ENCODE assay signal across 22 mouse cellular contexts in genomic region chr7:28575597-28575996, GRCm38 (mm10). TPM values are rescaled to one million over a fixed set of nuclear protein-coding genes. Genes with fewer than 3 reads are reported as not detected.
DNase-seq lines count a peak whose midpoint lies in the region; ATAC-seq and TF ChIP-seq lines count a peak whose summit lies in the region.
"Had no signal": no experiment of that assay in that cellular context is flagged by ENCODE, and none has a peak within 500 bp of the region (broad histone marks: within the 10 kb centered on the region; RNA-seq: fewer than 3 reads in every experiment).

No protein-coding gene starts in this region.

- no peak overlapping the region for H3K4me2 ChIP-seq in lung, embryonic 15.5 days
- peak overlapping the region; percentile 55 for H3K4me2 ChIP-seq in liver, embryonic 13.5 days
- no peak overlapping the region for H3K4me2 ChIP-seq in stomach, embryonic 15.5 days
- H3K4me2 ChIP-seq in forebrain, postnatal 0 days (ENCODE audit: low read depth): no peak overlapping the region
- H3K4me2 ChIP-seq: hindbrain, embryonic 14.5 days had no signal

- peaks cover 90% of the 10 kb centered on the region for H3K4me1 ChIP-seq in lung, embryonic 15.5 days
- H3K4me1 ChIP-seq in liver, embryonic 13.5 days (replicated peaks): peaks cover 100% of the 10 kb centered on the region
- peaks cover 81% of the 10 kb centered on the region for H3K4me1 ChIP-seq in stomach, embryonic 15.5 days
- H3K4me1 ChIP-seq in midbrain, embryonic 10.5 days: peaks cover 19% of the 10 kb centered on the region; the same call in 1 of the 2 replicates
- H3K4me1 ChIP-seq in forebrain, postnatal 0 days (ENCODE audit: insufficient read depth): no peaks in the 10 kb centered on the region

- 0 out of 2 replicates have a peak, but pooled peaks cover 6% of the 10 kb centered on the region for H3K36me3 ChIP-seq in lung, embryonic 15.5 days
- peaks cover 7% of the 10 kb centered on the region for H3K36me3 ChIP-seq in liver, embryonic 13.5 days
- H3K36me3 ChIP-seq in stomach, embryonic 15.5 days: no peaks in the 10 kb centered on the region
- peaks cover 3% of the 10 kb centered on the region for H3K36me3 ChIP-seq in midbrain, embryonic 10.5 days
- no peaks in the 10 kb centered on the region for H3K36me3 ChIP-seq in forebrain, postnatal 0 days (ENCODE audit: insufficient read depth)

- TF ChIP-seq CTCF in layer of hippocampus, adult 2 months (conservative IDR thresholded peaks at IDR 0.05): peak; percentile 45
- no peak for TF ChIP-seq CTCF in forebrain, postnatal 0 days (IDR thresholded peaks at IDR 0.05; ENCODE audit: low read depth)

- H3K9me3 ChIP-seq in lung, embryonic 15.5 days: no peaks in the 10 kb centered on the region
- no peaks in the 10 kb centered on the region for H3K9me3 ChIP-seq in liver, embryonic 13.5 days (replicated peaks)
- H3K9me3 ChIP-seq in stomach, embryonic 15.5 days: no peaks in the 10 kb centered on the region
- no peaks in the 10 kb centered on the region for H3K9me3 ChIP-seq in midbrain, embryonic 10.5 days (replicated peaks)
- H3K9me3 ChIP-seq in forebrain, postnatal 0 days (ENCODE audit: low read length): no peaks in the 10 kb centered on the region
- H3K9me3 ChIP-seq: G1E had no signal

- no peak overlapping the region for H3K9ac ChIP-seq in lung, embryonic 15.5 days
- peak overlapping the region; percentile 46; the same call in 1 of the 2 replicates for H3K9ac ChIP-seq in liver, embryonic 13.5 days
- no peak overlapping the region for H3K9ac ChIP-seq in stomach, embryonic 15.5 days
- H3K9ac ChIP-seq in forebrain, postnatal 0 days: no peak overlapping the region
- H3K9ac ChIP-seq: hindbrain, embryonic 14.5 days had no signal

- H3K27ac ChIP-seq in lung, embryonic 15.5 days: 0 out of 2 replicates have a peak overlapping the region, but pooled peaks have one; percentile 93
- peak overlapping the region; percentile 89 for H3K27ac ChIP-seq in layer of hippocampus, adult 2 months
- peak overlapping the region; percentile 85 for H3K27ac ChIP-seq in liver, embryonic 13.5 days
- H3K27ac ChIP-seq in stomach, embryonic 15.5 days: 0 out of 2 replicates have a peak overlapping the region, but pooled peaks have one; percentile 0
- H3K27ac ChIP-seq in midbrain, embryonic 10.5 days (replicated peaks): no peak overlapping the region
- no peak overlapping the region for H3K27ac ChIP-seq in forebrain, postnatal 0 days (ENCODE audit: low read depth, low read length)
- H3K27ac ChIP-seq: hindbrain, embryonic 14.5 days had no signal

- no peak for ATAC-seq in lung, embryonic 15.5 days (ENCODE audit: borderline replicate concordance, extremely low read depth, low FRiP score, low TSS enrichment)
- peak; percentile 22 for ATAC-seq in liver, embryonic 13.5 days (ENCODE audit: low read depth)
- ATAC-seq in stomach, embryonic 15.5 days (ENCODE audit: insufficient read depth, low FRiP score, low read depth): no peak
- ATAC-seq in forebrain, postnatal 0 days: no peak
- ATAC-seq: midbrain, embryonic 16.5 days had no signal

- H3K27me3 ChIP-seq in lung, embryonic 15.5 days: no peaks in the 10 kb centered on the region
- no peaks in the 10 kb centered on the region for H3K27me3 ChIP-seq in liver, embryonic 13.5 days
- no peaks in the 10 kb centered on the region for H3K27me3 ChIP-seq in stomach, embryonic 15.5 days (replicated peaks)
- no peaks in the 10 kb centered on the region for H3K27me3 ChIP-seq in midbrain, embryonic 10.5 days (ENCODE audit: low read depth, poor library complexity, severe bottlenecking)
- no peaks in the 10 kb centered on the region for H3K27me3 ChIP-seq in forebrain, postnatal 0 days (ENCODE audit: insufficient read depth, low read length)

- no peak overlapping the region for H3K4me3 ChIP-seq in lung, embryonic 15.5 days
- peak overlapping the region; percentile 39 for H3K4me3 ChIP-seq in layer of hippocampus, adult 2 months
- no peak overlapping the region for H3K4me3 ChIP-seq in liver, embryonic 13.5 days (replicated peaks)
- no peak overlapping the region for H3K4me3 ChIP-seq in stomach, embryonic 15.5 days (replicated peaks)
- no peak overlapping the region for H3K4me3 ChIP-seq in midbrain, embryonic 10.5 days
- no peak overlapping the region for H3K4me3 ChIP-seq in forebrain, postnatal 0 days (ENCODE audit: low read depth, low read length)

- DNase-seq in lung, postnatal 14 days: no peak
- peak; percentile 77 to 88 for DNase-seq in layer of hippocampus, adult 2 months (ENCODE audit: low spot score in 2 of 2)
- DNase-seq in liver, embryonic 13.5 days: peak; percentile 43
- no peak for DNase-seq in ovary, postnatal 14 days (ENCODE audit: low spot score)
- no peak for DNase-seq in midbrain, embryonic 10.5 days (ENCODE audit: low spot score)
- no peak for DNase-seq in forebrain, postnatal 0 days
- DNase-seq: cerebellum, adult 8-10 months; heart, adult 18-20 months; heart, postnatal 10 days; thymus, postnatal 25 days had no signal

- WGBS in lung, embryonic 15.5 days: 85% methylated on average over 11 of the region's 11 CpGs
- WGBS in liver, embryonic 13.5 days (ENCODE audit: insufficient replicate concordance): 45% methylated on average over 11 of the region's 11 CpGs
- WGBS in stomach, embryonic 15.5 days: 77% methylated on average over 11 of the region's 11 CpGs
- 93% methylated on average over 11 of the region's 11 CpGs for WGBS in midbrain, embryonic 10.5 days
- 91% methylated on average over 11 of the region's 11 CpGs for WGBS in forebrain, postnatal 0 days

RNA-seq across cellular contexts. Expression of gene Samd4b, which starts 22.3 kb away (rescaled TPM):
- 21.3 and 21.6 TPM in 2 replicates for polyA plus RNA-seq in lung, embryonic 15.5 days (2015; fragmentation: Nextera tagmentation; extraction: Ambion mirVana)
- total RNA-seq in layer of hippocampus, adult 2 months (2021): 10 to 100 TPM; 67.8 to 70.1 TPM
- polyA plus RNA-seq in liver, embryonic 13.5 days (2015; fragmentation: Nextera tagmentation; extraction: Ambion mirVana): 4.1 and 5.8 TPM in 2 replicates
- polyA plus RNA-seq in stomach, embryonic 15.5 days (2015; fragmentation: Nextera tagmentation; extraction: Ambion mirVana): 18.5 and 22.1 TPM in 2 replicates
- polyA plus RNA-seq in midbrain, embryonic 10.5 days (2016; fragmentation: Nextera tagmentation; extraction: Ambion mirVana): 29.2 and 30.5 TPM in 2 replicates
- total RNA-seq in forebrain, postnatal 0 days (2014; rRNA removed): 35.2 and 49.1 TPM in 2 replicates
- 21.4 and 23.3 TPM in 2 replicates for polyA plus RNA-seq in forebrain, postnatal 0 days (2015; fragmentation: Nextera tagmentation; extraction: Ambion mirVana)

RNA-seq across cellular contexts. Expression of gene Pak4, which starts 22.4 kb away (rescaled TPM):
- polyA plus RNA-seq in lung, embryonic 15.5 days (2015; fragmentation: Nextera tagmentation; extraction: Ambion mirVana): 55.4 and 60.8 TPM in 2 replicates
- 10 to 100 TPM; 13.7 to 16.2 TPM for total RNA-seq in layer of hippocampus, adult 2 months (2021)
- 16.2 and 18.5 TPM in 2 replicates for polyA plus RNA-seq in liver, embryonic 13.5 days (2015; fragmentation: Nextera tagmentation; extraction: Ambion mirVana)
- 50.2 and 56.0 TPM in 2 replicates for polyA plus RNA-seq in stomach, embryonic 15.5 days (2015; fragmentation: Nextera tagmentation; extraction: Ambion mirVana)
- polyA plus RNA-seq in midbrain, embryonic 10.5 days (2016; fragmentation: Nextera tagmentation; extraction: Ambion mirVana): 60.9 and 66.4 TPM in 2 replicates
- 11.5 and 11.9 TPM in 2 replicates for total RNA-seq in forebrain, postnatal 0 days (2014; rRNA removed)
- polyA plus RNA-seq in forebrain, postnatal 0 days (2015; fragmentation: Nextera tagmentation; extraction: Ambion mirVana): 7.4 and 11.5 TPM in 2 replicates

RNA-seq across cellular contexts. Expression of gene Nccrp1, which starts 28.5 kb away (rescaled TPM):
- not detected in 2 replicates for polyA plus RNA-seq in lung, embryonic 15.5 days (2015; fragmentation: Nextera tagmentation; extraction: Ambion mirVana)
- under 1 TPM; 0.23 to 0.47 TPM for total RNA-seq in layer of hippocampus, adult 2 months (2021)
- polyA plus RNA-seq in liver, embryonic 13.5 days (2015; fragmentation: Nextera tagmentation; extraction: Ambion mirVana): not detected in 2 replicates
- 2.4 and 6.1 TPM in 2 replicates for polyA plus RNA-seq in stomach, embryonic 15.5 days (2015; fragmentation: Nextera tagmentation; extraction: Ambion mirVana)
- polyA plus RNA-seq in midbrain, embryonic 10.5 days (2016; fragmentation: Nextera tagmentation; extraction: Ambion mirVana): 0.14 and 0.20 TPM in 2 replicates
- 0.10 and 0.15 TPM in 2 replicates for total RNA-seq in forebrain, postnatal 0 days (2014; rRNA removed)
- polyA plus RNA-seq in forebrain, postnatal 0 days (2015; fragmentation: Nextera tagmentation; extraction: Ambion mirVana): 0.09 TPM in 1 of 2 replicates, not detected in the other
- total RNA-seq: adrenal gland, adult 18-20 months; G1E; gastrocnemius, adult 8-10 months; heart, adult 18-20 months; heart, postnatal 10 days had no signal
- polyA plus RNA-seq: forebrain, embryonic 16.5 days; limb, embryonic 11.5 days had no signal

RNA-seq across cellular contexts. Expression of gene Sycn, which starts 34.9 kb away (rescaled TPM):
- 0.53 TPM in 1 of 2 replicates, not detected in the other for polyA plus RNA-seq in lung, embryonic 15.5 days (2015; fragmentation: Nextera tagmentation; extraction: Ambion mirVana)
- total RNA-seq in layer of hippocampus, adult 2 months (2021): not detected
- not detected in 2 replicates for polyA plus RNA-seq in liver, embryonic 13.5 days (2015; fragmentation: Nextera tagmentation; extraction: Ambion mirVana)
- 103 and 114 TPM in 2 replicates for polyA plus RNA-seq in stomach, embryonic 15.5 days (2015; fragmentation: Nextera tagmentation; extraction: Ambion mirVana)
- polyA plus RNA-seq in midbrain, embryonic 10.5 days (2016; fragmentation: Nextera tagmentation; extraction: Ambion mirVana): not detected in 2 replicates
- total RNA-seq in forebrain, postnatal 0 days (2014; rRNA removed): not detected in 2 replicates
- not detected in 2 replicates for polyA plus RNA-seq in forebrain, postnatal 0 days (2015; fragmentation: Nextera tagmentation; extraction: Ambion mirVana)
- total RNA-seq: adrenal gland, adult 18-20 months; G1E; gastrocnemius, adult 8-10 months; heart, adult 18-20 months; heart, postnatal 10 days; left cerebral cortex, adult 18-20 months had no signal
- polyA plus RNA-seq: cortical plate, adult 2 months; forebrain, embryonic 16.5 days; G1E; hindbrain, embryonic 14.5 days; limb, embryonic 11.5 days; midbrain, embryonic 16.5 days; neural tube, embryonic 11.5 days had no signal

RNA-seq across cellular contexts. Expression of gene Ifnl3, which starts 53.0 kb away (rescaled TPM):
- not detected in 2 replicates for polyA plus RNA-seq in lung, embryonic 15.5 days (2015; fragmentation: Nextera tagmentation; extraction: Ambion mirVana)
- total RNA-seq in layer of hippocampus, adult 2 months (2021): not detected
- polyA plus RNA-seq in liver, embryonic 13.5 days (2015; fragmentation: Nextera tagmentation; extraction: Ambion mirVana): not detected in 2 replicates
- not detected in 2 replicates for polyA plus RNA-seq in stomach, embryonic 15.5 days (2015; fragmentation: Nextera tagmentation; extraction: Ambion mirVana)
- not detected in 2 replicates for polyA plus RNA-seq in midbrain, embryonic 10.5 days (2016; fragmentation: Nextera tagmentation; extraction: Ambion mirVana)
- total RNA-seq in forebrain, postnatal 0 days (2014; rRNA removed): not detected in 2 replicates
- polyA plus RNA-seq in forebrain, postnatal 0 days (2015; fragmentation: Nextera tagmentation; extraction: Ambion mirVana): not detected in 2 replicates
- total RNA-seq: adrenal gland, adult 18-20 months; G1E; gastrocnemius, adult 8-10 months; heart, adult 18-20 months; heart, postnatal 10 days; left cerebral cortex, adult 18-20 months had no signal
- polyA plus RNA-seq: cortical plate, adult 2 months; forebrain, embryonic 16.5 days; G1E; hindbrain, embryonic 14.5 days; limb, embryonic 11.5 days; midbrain, embryonic 16.5 days; neural tube, embryonic 11.5 days had no signal

Comparison
In these comparisons a context has a peak if more than half of its experiments do, and no peak if none do; other contexts are left out.
1. H3K27ac ChIP-seq: peak in lung, embryonic 15.5 days (single experiment), layer of hippocampus, adult 2 months (single experiment), liver, embryonic 13.5 days (single experiment) and stomach, embryonic 15.5 days (single experiment); none in midbrain, embryonic 10.5 days (single experiment) and forebrain, postnatal 0 days (single experiment).
2. DNase-seq: peak in layer of hippocampus, adult 2 months (2 of 2) and liver, embryonic 13.5 days (single experiment); none in lung, postnatal 14 days (single experiment), ovary, postnatal 14 days (single experiment), midbrain, embryonic 10.5 days (single experiment) and forebrain, postnatal 0 days (single experiment).